Mouse (Mus musculus): ENCODE results near the gene Gipr. TPM values are rescaled to one million over a fixed set of nuclear protein-coding genes. Genes with fewer than 3 reads are reported as not detected.
"Not testable (repeated sequence)": the region's sequence is repeated elsewhere in the genome, so short reads cannot be mapped to it uniquely, and the experiment has no call there.

The Gipr gene
- total and polyA plus RNA-seq, 2 experiments from 2014 or later: 5.4 to 27.6 TPM

- 0 out of 2 replicates have a peak, but pooled peaks cover 9% of the 10 kb centered on the region for H3K27me3 ChIP-seq (ENCODE audit: control insufficient read depth, insufficient read depth, low read length)
- WGBS: 5% methylated on average over 30 of the region's 30 CpGs
- ATAC-seq (ENCODE audit: insufficient read depth, low read depth): peak; percentile 77
- H3K4me1 ChIP-seq (ENCODE audit: control insufficient read depth, insufficient read depth): peaks cover 9% of the 10 kb centered on the region
- H3K4me3 ChIP-seq (ENCODE audit: low read depth, low read length): no peak overlapping the region
- peaks cover 17% of the 10 kb centered on the region for H3K36me3 ChIP-seq (replicated peaks; ENCODE audit: control insufficient read depth, insufficient read depth, low read length)
- peak; percentile 81 for DNase-seq (ENCODE audit: low spot score)
- no peaks in the 10 kb centered on the region for H3K9me3 ChIP-seq (replicated peaks; ENCODE audit: control insufficient read depth, low read length)
- TF ChIP-seq CTCF (IDR thresholded peaks at IDR 0.05; ENCODE audit: low read depth): peak; percentile 94
- no peak for TF ChIP-seq EP300 (IDR thresholded peaks at IDR 0.05; ENCODE audit: low read depth)
- no peak overlapping the region for H3K27ac ChIP-seq (ENCODE audit: low read depth)
- H3K4me2 ChIP-seq (ENCODE audit: low read depth, low read length): peak overlapping the region; percentile 42
- no peak overlapping the region for H3K9ac ChIP-seq (replicated peaks; ENCODE audit: low read depth, low read length)
Measured at GRCm38 (mm10) chr7:19157160-19157800, 8.6 kb downstream of the Gipr start.

GRCm38 (mm10) chr7:19155825-19156475 is 10.0 kb downstream of the Gipr start:
- H3K27me3 ChIP-seq (ENCODE audit: control insufficient read depth, insufficient read depth, low read length): 0 out of 2 replicates have a peak, but pooled peaks cover 9% of the 10 kb centered on the region
- DNase-seq (ENCODE audit: low spot score): no peak
- WGBS: 62% methylated on average over 13 of the region's 13 CpGs

GRCm38 (mm10) chr7:19154796-19155195 is 11.1 kb downstream of the Gipr start:
- Histone ChIP-seq H3K9ac (replicated peaks; ENCODE audit: low read depth, low read length) (no peak overlapping the region), H3K4me1 (ENCODE audit: control insufficient read depth, insufficient read depth) (peaks cover 11% of the 10 kb centered on the region), H3K36me3 (replicated peaks; ENCODE audit: control insufficient read depth, insufficient read depth, low read length) (peaks cover 24% of the 10 kb centered on the region), H3K27me3 (ENCODE audit: control insufficient read depth, insufficient read depth, low read length) (0 out of 2 replicates have a peak, but pooled peaks cover 7% of the 10 kb centered on the region), H3K4me2 (ENCODE audit: low read depth, low read length) (no peak overlapping the region), H3K4me3 (ENCODE audit: low read depth, low read length) (no peak overlapping the region), H3K27ac (ENCODE audit: low read depth) (no peak overlapping the region), H3K9me3 (replicated peaks; ENCODE audit: control insufficient read depth, low read length) (no peaks in the 10 kb centered on the region)
- TF ChIP-seq CTCF (IDR thresholded peaks at IDR 0.05; ENCODE audit: low read depth) (no peak), EP300 (IDR thresholded peaks at IDR 0.05; ENCODE audit: low read depth) (no peak)
- no peak for DNase-seq (ENCODE audit: low spot score)
- 53% methylated on average over 8 of the region's 8 CpGs for WGBS
- no peak for ATAC-seq (ENCODE audit: insufficient read depth, low read depth)

More at GRCm38 (mm10) chr7:19155825-19156475, 10.0 kb downstream of the Gipr start:
- Histone ChIP-seq H3K4me3 (ENCODE audit: low read depth, low read length) (no peak overlapping the region), H3K9me3 (replicated peaks; ENCODE audit: control insufficient read depth, low read length) (no peaks in the 10 kb centered on the region), H3K36me3 (replicated peaks; ENCODE audit: control insufficient read depth, insufficient read depth, low read length) (peaks cover 24% of the 10 kb centered on the region), H3K4me2 (ENCODE audit: low read depth, low read length) (no peak overlapping the region), H3K27ac (ENCODE audit: low read depth) (no peak overlapping the region), H3K9ac (replicated peaks; ENCODE audit: low read depth, low read length) (no peak overlapping the region), H3K4me1 (ENCODE audit: control insufficient read depth, insufficient read depth) (peaks cover 9% of the 10 kb centered on the region)
- ATAC-seq (ENCODE audit: insufficient read depth, low read depth): no peak
- TF ChIP-seq CTCF (IDR thresholded peaks at IDR 0.05; ENCODE audit: low read depth): peak; percentile 20; the same call in 1 of the 2 replicates
- TF ChIP-seq EP300 (IDR thresholded peaks at IDR 0.05; ENCODE audit: low read depth): no peak

- H3K27ac ChIP-seq (ENCODE audit: low read depth); H3K4me3 ChIP-seq (ENCODE audit: low read depth, low read length); H3K27me3 ChIP-seq (ENCODE audit: control insufficient read depth, insufficient read depth, low read length); H3K9ac ChIP-seq (replicated peaks; ENCODE audit: low read depth, low read length); DNase-seq (ENCODE audit: low spot score); ATAC-seq (ENCODE audit: insufficient read depth, low read depth); H3K4me2 ChIP-seq (ENCODE audit: low read depth, low read length); H3K9me3 ChIP-seq (replicated peaks; ENCODE audit: control insufficient read depth, low read length): not testable (repeated sequence)
- peaks cover 16% of the 10 kb centered on the region for H3K4me1 ChIP-seq (ENCODE audit: control insufficient read depth, insufficient read depth)
- WGBS: 80% methylated on average over 10 of the region's 10 CpGs
- H3K36me3 ChIP-seq (replicated peaks; ENCODE audit: control insufficient read depth, insufficient read depth, low read length): peaks cover 30% of the 10 kb centered on the region
Measured at GRCm38 (mm10) chr7:19151121-19151520, 14.8 kb downstream of the Gipr start.

- DNase-seq (ENCODE audit: low spot score) (peak; percentile 95), ATAC-seq (ENCODE audit: insufficient read depth, low read depth) (peak; percentile 91)
- WGBS: under 1% methylated on average over 24 of the region's 24 CpGs
- peak within 1 kb of the TSS; percentile 86 for H3K4me2 ChIP-seq (ENCODE audit: low read depth, low read length)
- peaks cover 31% of the 10 kb centered on the region for H3K36me3 ChIP-seq (replicated peaks; ENCODE audit: control insufficient read depth, insufficient read depth, low read length)
- peak within 1 kb of the TSS; percentile 66 for H3K4me3 ChIP-seq (ENCODE audit: low read depth, low read length)
- H3K9ac ChIP-seq (replicated peaks; ENCODE audit: low read depth, low read length): peak within 1 kb of the TSS; percentile 60
- no peaks in the 10 kb centered on the region for H3K27me3 ChIP-seq (ENCODE audit: control insufficient read depth, insufficient read depth, low read length)
- TF ChIP-seq CTCF (IDR thresholded peaks at IDR 0.05; ENCODE audit: low read depth): no peak
- no peak for TF ChIP-seq EP300 (IDR thresholded peaks at IDR 0.05; ENCODE audit: low read depth)
- no peaks in the 10 kb centered on the region for H3K9me3 ChIP-seq (replicated peaks; ENCODE audit: control insufficient read depth, low read length)
- H3K4me1 ChIP-seq (ENCODE audit: control insufficient read depth, insufficient read depth): peaks cover 16% of the 10 kb centered on the region
- peak within 1 kb of the TSS; percentile 77 for H3K27ac ChIP-seq (ENCODE audit: low read depth)
Measured at GRCm38 (mm10) chr7:19149626-19150025, 16.3 kb downstream of the Gipr start, which contains the start of gene Snrpd2. TSS of gene Snrpd2 (plus strand) at chr7:19149722.
